9 mouse cellular contexts compared by ENCODE assay signal in the genomic region with DNA sequence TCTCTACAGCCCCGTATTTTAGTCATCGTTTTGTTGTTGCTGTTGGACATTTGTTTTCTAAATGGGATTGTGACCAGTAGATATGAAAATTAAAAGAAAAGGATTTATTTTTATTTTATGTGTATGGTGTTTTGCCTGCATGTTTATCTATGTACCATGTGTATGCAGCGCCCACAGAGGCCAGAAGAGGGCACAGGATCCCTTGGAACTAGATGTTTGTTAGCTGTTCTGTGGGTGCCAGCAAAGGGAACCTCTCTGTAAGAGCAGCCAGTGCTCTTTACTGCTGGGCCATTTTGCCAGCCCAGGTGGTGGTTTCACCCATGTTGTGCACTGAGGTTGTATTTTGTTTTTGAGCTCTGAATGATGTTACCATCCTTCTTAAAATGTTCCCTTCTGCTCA. TPM values are rescaled to one million over a fixed set of nuclear protein-coding genes. Genes with fewer than 3 reads are reported as not detected.
DNase-seq lines count a peak whose midpoint lies in the region; ATAC-seq and TF ChIP-seq lines count a peak whose summit lies in the region.
"Had no signal": no experiment of that assay in that cellular context is flagged by ENCODE, and none has a peak within 500 bp of the region (broad histone marks: within the 10 kb centered on the region; RNA-seq: fewer than 3 reads in every experiment).

No protein-coding gene starts in this region.

- no peak overlapping the region for H3K27ac ChIP-seq in midbrain, postnatal 0 days (ENCODE audit: low read depth, low read length)
- H3K27ac ChIP-seq: liver, embryonic 15.5 days had no signal

- no peaks in the 10 kb centered on the region for H3K36me3 ChIP-seq in C2C12 (ENCODE audit: control insufficient read depth, insufficient read depth)
- no peaks in the 10 kb centered on the region for H3K36me3 ChIP-seq in midbrain, postnatal 0 days (ENCODE audit: insufficient read depth, low read length)
- H3K36me3 ChIP-seq: liver, embryonic 15.5 days had no signal

- no peaks in the 10 kb centered on the region for H3K79me2 ChIP-seq in C2C12 (ENCODE audit: control insufficient read depth, insufficient read depth)

- H3K4me3 ChIP-seq in C2C12 (ENCODE audit: insufficient read depth, poor library complexity, severe bottlenecking) = no peak overlapping the region
- H3K4me3 ChIP-seq in midbrain, postnatal 0 days (ENCODE audit: low read depth, low read length) = no peak overlapping the region
- H3K4me3 ChIP-seq: liver, embryonic 15.5 days had no signal

- no peaks in the 10 kb centered on the region for H3K27me3 ChIP-seq in C2C12 (ENCODE audit: control insufficient read depth, insufficient read depth, insufficient read length)
- no peaks in the 10 kb centered on the region for H3K27me3 ChIP-seq in midbrain, postnatal 0 days (ENCODE audit: insufficient read depth, low read length)

- no peaks in the 10 kb centered on the region for H3K9me3 ChIP-seq in midbrain, postnatal 0 days (ENCODE audit: low read length)
- H3K9me3 ChIP-seq: liver, embryonic 15.5 days had no signal

- DNase-seq in heart, adult 18-20 months = peak; percentile 29 to 56
- DNase-seq in heart, postnatal 25 days (ENCODE audit: low spot score) = no peak
- peak; percentile 66 to 73 for DNase-seq in adrenal gland, postnatal 36 days
- peak; percentile 33 to 75 for DNase-seq in frontal cortex, adult 2 months (ENCODE audit: extremely low spot score in 1 of 2, low spot score in 1 of 2)
- DNase-seq in layer of hippocampus, postnatal 14 days (ENCODE audit: low spot score in 2 of 2) = peak; percentile 53 to 57
- peak; percentile 80 for DNase-seq in midbrain, postnatal 0 days (ENCODE audit: low spot score)
- DNase-seq in thymus, postnatal 36 days = peak; percentile 64 to 70

- no peak overlapping the region for H3K4me2 ChIP-seq in midbrain, postnatal 0 days (ENCODE audit: low read depth, low read length, poor library complexity, severe bottlenecking)
- H3K4me2 ChIP-seq: liver, embryonic 15.5 days had no signal

- H3K9ac ChIP-seq in midbrain, postnatal 0 days (replicated peaks; ENCODE audit: low read length, poor library complexity, severe bottlenecking) = no peak overlapping the region
- H3K9ac ChIP-seq: liver, embryonic 15.5 days had no signal

- no peak for ATAC-seq in midbrain, postnatal 0 days (ENCODE audit: low FRiP score)

- H3K79me3 ChIP-seq in C2C12 (ENCODE audit: low read depth) = no peaks in the 10 kb centered on the region

- H3ac ChIP-seq in C2C12 (ENCODE audit: control insufficient read depth, insufficient read length, low read depth) = no peak overlapping the region

- H3K4me1 ChIP-seq in midbrain, postnatal 0 days (ENCODE audit: insufficient read depth, low read length) = no peaks in the 10 kb centered on the region

- intact Hi-C loops in heart, postnatal 25 days (cut with DNase I) = loop anchor here (5.0 to 10.0 kb wide), 2 partner anchors 181 to 303 kb away; no protein-coding TSS in a partner anchor

- WGBS in midbrain, postnatal 0 days = 79% methylated on average over 3 of the region's 3 CpGs

- TF ChIP-seq CTCF in C2C12 (IDR thresholded peaks at IDR 0.05; ENCODE audit: control insufficient read depth, insufficient read depth, insufficient read length) = peak; percentile 58
- peak; percentile 92 for TF ChIP-seq CTCF in midbrain, postnatal 0 days (IDR thresholded peaks at IDR 0.05)

TF ChIP-seq in C2C12, 6 proteins besides CTCF, POLR2A, EP300 and RAD21:
- TF ChIP-seq MYOD1 (IDR thresholded peaks at IDR 0.05; ENCODE audit: control insufficient read depth, insufficient read length, low read depth) = no peak

RNA-seq across cellular contexts. Expression of gene Asb1, which starts 33.9 kb away (rescaled TPM):
- 10 to 100 TPM; 22.4 to 26.0 TPM for total RNA-seq in heart, adult 18-20 months (2021)
- 10 to 100 TPM; 16.1 to 17.3 TPM for total RNA-seq in heart, postnatal 25 days (2021)
- 12.2 TPM for polyA plus RNA-seq in C2C12 (2012; fragmentation: generic; extraction: Trizol)
- total RNA-seq in adrenal gland, postnatal 36 days (2021) = 10 to 100 TPM; 22.4 to 25.9 TPM
- 20.1 and 20.8 TPM in 2 replicates for polyA plus RNA-seq in frontal cortex, adult 2 months (2012; rRNA removed)
- 10 to 100 TPM; 44.6 to 48.5 TPM for total RNA-seq in layer of hippocampus, postnatal 14 days (2021)
- total RNA-seq in midbrain, postnatal 0 days (2014; rRNA removed) = 29.3 and 32.1 TPM in 2 replicates
- 8.6 and 8.8 TPM in 2 replicates for polyA plus RNA-seq in midbrain, postnatal 0 days (2015; fragmentation: Nextera tagmentation; extraction: Ambion mirVana)
